Mouse (Mus musculus): Measurements from ENCODE around the gene Vps45. TPM values are rescaled to one million over a fixed set of nuclear protein-coding genes. Genes with fewer than 3 reads are reported as not detected.

Vps45 gene
- polyA plus RNA-seq, 1 experiment = 1.3 TPM

DNA sequence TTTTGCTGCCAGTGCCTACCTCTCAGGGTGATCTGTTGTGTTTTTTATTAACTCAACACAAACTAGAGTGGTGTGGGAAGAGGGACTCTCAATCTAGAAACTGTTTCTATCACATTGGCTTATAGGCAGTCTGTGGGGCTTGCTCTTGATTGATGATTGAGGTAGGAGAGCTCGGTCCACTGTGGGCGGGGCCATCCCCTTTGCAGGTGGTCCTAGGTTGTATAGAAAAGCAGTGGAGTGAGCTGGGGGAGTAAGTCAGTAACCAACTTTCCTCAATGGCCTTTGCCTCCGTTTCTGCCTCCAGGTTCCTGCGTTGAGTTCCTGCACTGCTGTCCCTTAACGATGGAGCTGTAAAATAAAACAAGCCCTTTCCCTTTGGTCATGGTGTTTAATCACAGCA lies 8.5 kb upstream of the Vps45 start:
- no peak for TF ChIP-seq GATA1 (IDR thresholded peaks at IDR 0.05; ENCODE audit: low read length)
- no peak for TF ChIP-seq TAL1 (IDR thresholded peaks at IDR 0.05; ENCODE audit: low read length)
- H3K36me3 ChIP-seq (ENCODE audit: control insufficient read depth) = no peaks in the 10 kb centered on the region
- no peak overlapping the region for H3K4me3 ChIP-seq (replicated peaks)
- no peaks in the 10 kb centered on the region for H3K27me3 ChIP-seq (ENCODE audit: control insufficient read depth)
- H3K4me1 ChIP-seq (ENCODE audit: control insufficient read depth) = peaks cover 8% of the 10 kb centered on the region; the same call in 1 of the 2 replicates
- no peaks in the 10 kb centered on the region for H3K9me3 ChIP-seq (ENCODE audit: control insufficient read depth, low read length)

DNA sequence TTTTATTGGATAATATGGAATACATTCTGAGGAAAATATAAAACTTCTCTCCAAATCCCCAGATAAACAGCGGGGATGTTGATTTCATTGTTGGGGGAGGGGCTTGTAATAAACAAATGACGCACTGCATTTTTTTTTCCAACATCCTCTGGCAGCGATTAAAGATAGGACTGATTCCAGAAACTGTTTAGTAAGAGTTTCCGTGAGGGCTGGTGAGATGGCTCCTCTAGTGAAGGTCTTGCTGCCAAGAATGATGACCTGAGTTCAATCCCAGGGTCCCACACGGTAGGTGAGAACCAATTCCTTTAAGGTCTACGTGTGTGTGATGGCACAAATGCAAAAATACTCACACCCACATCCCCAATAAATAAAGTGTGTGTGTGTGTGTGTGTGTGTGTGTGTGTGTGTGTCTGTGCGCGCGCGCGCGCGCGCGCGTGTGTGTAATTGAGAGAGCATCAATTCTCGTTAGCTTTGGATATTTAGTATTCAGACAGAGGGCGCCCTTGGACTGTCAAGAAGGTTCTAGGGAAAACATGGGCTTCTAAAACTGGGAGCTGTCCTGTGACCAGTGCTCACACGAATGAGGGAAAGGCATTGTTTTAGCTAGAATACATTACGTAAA lies 7.6 kb upstream of the Vps45 start:
- no peak for TF ChIP-seq TAL1 (IDR thresholded peaks at IDR 0.05; ENCODE audit: low read length)
- no peak for TF ChIP-seq GATA1 (IDR thresholded peaks at IDR 0.05; ENCODE audit: low read length)
- no peaks in the 10 kb centered on the region for H3K9me3 ChIP-seq (ENCODE audit: control insufficient read depth, low read length)
- H3K4me3 ChIP-seq (replicated peaks) = peak overlapping the region; percentile 17
- no peaks in the 10 kb centered on the region for H3K36me3 ChIP-seq (ENCODE audit: control insufficient read depth)
- peaks cover 8% of the 10 kb centered on the region; the same call in 1 of the 2 replicates for H3K4me1 ChIP-seq (ENCODE audit: control insufficient read depth)
- no peaks in the 10 kb centered on the region for H3K27me3 ChIP-seq (ENCODE audit: control insufficient read depth)

DNA sequence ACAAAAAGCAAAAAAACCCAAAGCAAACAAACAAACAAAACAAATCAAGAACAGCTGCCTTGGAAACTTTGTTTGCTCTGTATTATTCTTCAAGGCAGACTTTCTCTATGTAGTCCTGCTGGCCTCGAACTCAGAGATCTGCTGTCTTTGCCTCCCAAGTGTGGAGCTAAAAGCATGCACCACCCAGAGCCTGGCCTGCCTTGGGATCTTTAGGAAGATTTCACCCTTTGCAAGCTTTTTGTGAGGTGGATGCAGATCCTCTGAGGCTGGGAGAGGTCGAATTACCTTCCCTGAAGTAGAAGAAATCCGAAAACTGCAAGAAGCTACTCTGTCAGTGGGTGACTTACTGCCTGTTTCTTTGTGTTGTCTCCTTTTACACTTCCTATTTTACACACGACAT lies 6.9 kb upstream of the Vps45 start:
- Histone ChIP-seq H3K27me3 (ENCODE audit: control insufficient read depth) (no peaks in the 10 kb centered on the region), H3K36me3 (ENCODE audit: control insufficient read depth) (no peaks in the 10 kb centered on the region), H3K4me3 (replicated peaks) (no peak overlapping the region), H3K9me3 (ENCODE audit: control insufficient read depth, low read length) (no peaks in the 10 kb centered on the region), H3K4me1 (ENCODE audit: control insufficient read depth) (peaks cover 8% of the 10 kb centered on the region; the same call in 1 of the 2 replicates)
- TF ChIP-seq TAL1 (IDR thresholded peaks at IDR 0.05; ENCODE audit: low read length) (no peak), GATA1 (IDR thresholded peaks at IDR 0.05; ENCODE audit: low read length) (no peak)

GRCm38 (mm10) chr3:96064217-96064616 lies 6.0 kb upstream of the Vps45 start:
- Histone ChIP-seq H3K4me3 (replicated peaks) (no peak overlapping the region), H3K27me3 (ENCODE audit: control insufficient read depth) (no peaks in the 10 kb centered on the region), H3K36me3 (ENCODE audit: control insufficient read depth) (no peaks in the 10 kb centered on the region), H3K4me1 (ENCODE audit: control insufficient read depth) (peaks cover 9% of the 10 kb centered on the region), H3K9me3 (ENCODE audit: control insufficient read depth, low read length) (no peaks in the 10 kb centered on the region)
- TF ChIP-seq GATA1 (IDR thresholded peaks at IDR 0.05; ENCODE audit: low read length) = no peak
- TF ChIP-seq TAL1 (IDR thresholded peaks at IDR 0.05; ENCODE audit: low read length) = no peak

DNA sequence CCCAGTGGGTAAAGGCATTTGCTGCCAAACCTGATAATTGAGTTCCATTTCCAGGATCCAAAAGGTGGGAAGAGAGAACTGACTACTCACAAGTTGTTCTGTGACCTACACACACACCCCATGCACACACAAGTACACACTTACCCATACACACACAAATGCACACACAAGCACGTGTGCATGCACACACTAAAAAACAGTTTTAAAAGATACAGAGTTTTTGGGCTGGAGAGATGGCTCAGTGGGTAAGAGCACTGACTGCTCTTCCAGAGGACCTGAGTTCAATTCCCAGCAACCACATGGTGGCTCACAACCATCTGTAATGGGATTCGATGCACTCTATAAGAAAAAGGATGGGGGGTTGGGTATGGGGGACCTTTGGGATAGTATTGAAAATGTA lies 5.0 kb upstream of the Vps45 start:
- H3K4me3 ChIP-seq (replicated peaks) = no peak overlapping the region
- H3K9me3 ChIP-seq (ENCODE audit: control insufficient read depth, low read length) = no peaks in the 10 kb centered on the region
- H3K4me1 ChIP-seq (ENCODE audit: control insufficient read depth) = peaks cover 13% of the 10 kb centered on the region
- no peaks in the 10 kb centered on the region for H3K36me3 ChIP-seq (ENCODE audit: control insufficient read depth)
- TF ChIP-seq TAL1 (IDR thresholded peaks at IDR 0.05; ENCODE audit: low read length) (no peak), GATA1 (IDR thresholded peaks at IDR 0.05; ENCODE audit: low read length) (no peak)
- no peaks in the 10 kb centered on the region for H3K27me3 ChIP-seq (ENCODE audit: control insufficient read depth)

- H3K27me3 ChIP-seq (ENCODE audit: control insufficient read depth) = no peaks in the 10 kb centered on the region
- no peaks in the 10 kb centered on the region for H3K9me3 ChIP-seq (ENCODE audit: control insufficient read depth, low read length)
- TF ChIP-seq GATA1 (IDR thresholded peaks at IDR 0.05; ENCODE audit: low read length) = no peak
- TF ChIP-seq TAL1 (IDR thresholded peaks at IDR 0.05; ENCODE audit: low read length) = no peak
- H3K36me3 ChIP-seq (ENCODE audit: control insufficient read depth) = peaks cover 16% of the 10 kb centered on the region
- H3K4me3 ChIP-seq (replicated peaks) = no peak overlapping the region
- peaks cover 28% of the 10 kb centered on the region for H3K4me1 ChIP-seq (ENCODE audit: control insufficient read depth)
Measured at GRCm38 (mm10) chr3:96060146-96060545, 1.9 kb upstream of the Vps45 start.

DNA sequence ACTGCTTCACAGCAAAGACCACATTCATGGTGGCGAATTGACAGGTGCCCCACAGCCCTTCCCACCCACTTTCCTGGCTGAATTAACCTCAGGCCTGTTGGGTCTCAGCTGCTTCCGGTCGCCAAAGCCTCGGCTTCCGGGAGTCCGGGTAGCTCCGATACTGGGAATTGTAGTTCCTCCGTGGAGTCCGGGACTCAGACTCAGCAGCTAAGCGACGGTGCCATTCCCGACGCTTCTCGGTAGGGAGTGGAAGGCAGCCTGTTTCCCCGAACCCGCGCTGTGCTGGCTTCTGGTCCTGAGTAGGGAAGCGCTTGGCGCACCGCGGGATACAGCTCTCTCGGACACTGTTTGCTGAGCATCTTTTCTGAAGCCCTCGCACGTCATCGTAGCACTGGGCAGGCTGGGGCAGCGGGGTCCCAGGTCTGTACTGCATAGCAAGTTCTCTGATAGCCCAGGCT lies 490 bp downstream of the Vps45 start:
- Histone ChIP-seq H3K4me3 (replicated peaks) (peak overlapping the region; percentile 83), H3K27me3 (ENCODE audit: control insufficient read depth) (no peaks in the 10 kb centered on the region), H3K36me3 (ENCODE audit: control insufficient read depth) (peaks cover 26% of the 10 kb centered on the region), H3K4me1 (ENCODE audit: control insufficient read depth) (peaks cover 27% of the 10 kb centered on the region), H3K9me3 (ENCODE audit: control insufficient read depth, low read length) (no peaks in the 10 kb centered on the region)
- TF ChIP-seq TAL1 (IDR thresholded peaks at IDR 0.05; ENCODE audit: low read length) = no peak
- TF ChIP-seq GATA1 (IDR thresholded peaks at IDR 0.05; ENCODE audit: low read length) = no peak

GRCm38 (mm10) chr3:96056031-96056430 lies 2.2 kb downstream of the Vps45 start:
- Histone ChIP-seq H3K4me3 (replicated peaks) (no peak overlapping the region), H3K4me1 (ENCODE audit: control insufficient read depth) (peaks cover 26% of the 10 kb centered on the region), H3K36me3 (ENCODE audit: control insufficient read depth) (peaks cover 37% of the 10 kb centered on the region), H3K27me3 (ENCODE audit: control insufficient read depth) (no peaks in the 10 kb centered on the region), H3K9me3 (ENCODE audit: control insufficient read depth, low read length) (no peaks in the 10 kb centered on the region)
- TF ChIP-seq GATA1 (IDR thresholded peaks at IDR 0.05; ENCODE audit: low read length) = no peak
- no peak for TF ChIP-seq TAL1 (IDR thresholded peaks at IDR 0.05; ENCODE audit: low read length)

- peaks cover 44% of the 10 kb centered on the region for H3K36me3 ChIP-seq (ENCODE audit: control insufficient read depth)
Measured at GRCm38 (mm10) chr3:96055294-96055693, 3.0 kb downstream of the Vps45 start.

DNA sequence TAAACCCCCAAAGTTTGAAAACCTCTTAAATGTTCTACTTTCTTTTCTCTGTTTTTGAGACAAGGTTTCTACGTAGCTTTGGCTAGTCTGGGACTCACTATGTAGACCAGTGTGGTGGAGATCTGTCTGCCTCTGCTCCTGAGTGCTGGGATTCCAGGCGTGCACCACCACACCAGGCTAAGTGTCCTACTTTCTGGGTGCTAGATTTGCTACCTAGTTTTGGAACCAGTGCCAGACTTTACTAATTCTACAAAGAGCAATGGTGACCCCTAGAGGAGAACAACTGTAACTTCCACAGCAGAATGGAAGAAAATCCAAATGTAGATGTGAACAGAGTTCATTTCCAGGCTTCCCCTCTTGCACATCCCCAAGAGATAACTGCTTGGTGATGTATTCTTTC lies 6.4 kb downstream of the Vps45 start:
- Histone ChIP-seq H3K4me1 (ENCODE audit: control insufficient read depth) (peaks cover 12% of the 10 kb centered on the region), H3K9me3 (ENCODE audit: control insufficient read depth, low read length) (no peaks in the 10 kb centered on the region), H3K27me3 (ENCODE audit: control insufficient read depth) (no peaks in the 10 kb centered on the region), H3K36me3 (ENCODE audit: control insufficient read depth) (peaks cover 53% of the 10 kb centered on the region), H3K4me3 (replicated peaks) (no peak overlapping the region)
- TF ChIP-seq TAL1 (IDR thresholded peaks at IDR 0.05; ENCODE audit: low read length) = no peak

More at GRCm38 (mm10) chr3:96055294-96055693, 3.0 kb downstream of the Vps45 start:
- Histone ChIP-seq H3K27me3 (ENCODE audit: control insufficient read depth) (no peaks in the 10 kb centered on the region), H3K4me3 (replicated peaks) (no peak overlapping the region), H3K9me3 (ENCODE audit: control insufficient read depth, low read length) (no peaks in the 10 kb centered on the region), H3K4me1 (ENCODE audit: control insufficient read depth) (peaks cover 26% of the 10 kb centered on the region)
- TF ChIP-seq GATA1 (IDR thresholded peaks at IDR 0.05; ENCODE audit: low read length) (no peak), TAL1 (IDR thresholded peaks at IDR 0.05; ENCODE audit: low read length) (no peak)
